Mouse (Mus musculus): ENCODE data around the gene Gcm2. TPM values are rescaled to one million over a fixed set of nuclear protein-coding genes. Genes with fewer than 3 reads are reported as not detected.
A peak's percentile ranks its signal among the peaks of the same experiment; 100 is the strongest.

Gene Gcm2
- polyA plus RNA-seq, 2 experiments = not detected

GRCm38 (mm10) chr13:41113940-41114339, 3.1 kb upstream of the Gcm2 start, which contains the start of gene Sycp2l:
Gene Sycp2l (plus strand): TSS chr13:41114307.
- Histone ChIP-seq H3K27me3 (ENCODE audit: control insufficient read depth, insufficient read depth, low read length) (peaks cover 9% of the 10 kb centered on the region; the same call in 1 of the 2 replicates), H3K4me1 (ENCODE audit: control insufficient read depth, insufficient read depth, low read length) (no peaks in the 10 kb centered on the region), H3K36me3 (ENCODE audit: control insufficient read depth, insufficient read depth, low read length) (no peaks in the 10 kb centered on the region), H3K9me3 (ENCODE audit: control insufficient read depth, low read length) (no peaks in the 10 kb centered on the region), H3K4me3 (replicated peaks; ENCODE audit: low read length) (no peak within 1 kb of the TSS), H3K9ac (ENCODE audit: low read depth, low read length, severe bottlenecking) (no peak within 1 kb of the TSS), H3K4me2 (replicated peaks; ENCODE audit: low read depth, low read length, severe bottlenecking) (peak within 1 kb of the TSS; percentile 21; the same call in 1 of the 2 replicates), H3K27ac (replicated peaks; ENCODE audit: low read depth, low read length) (no peak within 1 kb of the TSS)
- DNase-seq (ENCODE audit: low spot score) (no peak), ATAC-seq (ENCODE audit: low FRiP score, low read depth) (no peak)
- 14% methylated on average over 14 of the region's 14 CpGs for WGBS
- TF ChIP-seq POLR2A (IDR thresholded peaks at IDR 0.05; ENCODE audit: borderline replicate concordance, extremely low read depth, insufficient read depth, insufficient read length) = no peak

GRCm38 (mm10) chr13:41105541-41105940, 5.3 kb downstream of the Gcm2 start:
- Histone ChIP-seq H3K4me3 (replicated peaks; ENCODE audit: low read length) (no peak overlapping the region), H3K36me3 (ENCODE audit: control insufficient read depth, insufficient read depth, low read length) (no peaks in the 10 kb centered on the region), H3K9ac (ENCODE audit: low read depth, low read length, severe bottlenecking) (no peak overlapping the region), H3K4me1 (ENCODE audit: control insufficient read depth, insufficient read depth, low read length) (no peaks in the 10 kb centered on the region), H3K4me2 (replicated peaks; ENCODE audit: low read depth, low read length, severe bottlenecking) (no peak overlapping the region), H3K9me3 (ENCODE audit: control insufficient read depth, low read length) (no peaks in the 10 kb centered on the region), H3K27ac (replicated peaks; ENCODE audit: low read depth, low read length) (no peak overlapping the region), H3K27me3 (ENCODE audit: control insufficient read depth, insufficient read depth, low read length) (no peaks in the 10 kb centered on the region)
- TF ChIP-seq POLR2A (IDR thresholded peaks at IDR 0.05; ENCODE audit: borderline replicate concordance, extremely low read depth, insufficient read depth, insufficient read length) = no peak
- DNase-seq (ENCODE audit: low spot score) = no peak
- ATAC-seq (ENCODE audit: low FRiP score, low read depth) = no peak
- WGBS = 88% methylated on average over 13 of the region's 13 CpGs

GRCm38 (mm10) chr13:41103841-41104525, 6.9 kb downstream of the Gcm2 start:
- Histone ChIP-seq H3K27ac (replicated peaks; ENCODE audit: low read depth, low read length) (no peak overlapping the region), H3K4me2 (replicated peaks; ENCODE audit: low read depth, low read length, severe bottlenecking) (no peak overlapping the region), H3K27me3 (ENCODE audit: control insufficient read depth, insufficient read depth, low read length) (no peaks in the 10 kb centered on the region), H3K4me1 (ENCODE audit: control insufficient read depth, insufficient read depth, low read length) (no peaks in the 10 kb centered on the region), H3K36me3 (ENCODE audit: control insufficient read depth, insufficient read depth, low read length) (no peaks in the 10 kb centered on the region), H3K9me3 (ENCODE audit: control insufficient read depth, low read length) (no peaks in the 10 kb centered on the region), H3K9ac (ENCODE audit: low read depth, low read length, severe bottlenecking) (no peak overlapping the region), H3K4me3 (replicated peaks; ENCODE audit: low read length) (no peak overlapping the region)
- TF ChIP-seq POLR2A (IDR thresholded peaks at IDR 0.05; ENCODE audit: borderline replicate concordance, extremely low read depth, insufficient read depth, insufficient read length) = no peak
- WGBS = 73% methylated on average over 12 of the region's 12 CpGs
- no peak for ATAC-seq (ENCODE audit: low FRiP score, low read depth)
- DNase-seq (ENCODE audit: low spot score) = no peak

DNA sequence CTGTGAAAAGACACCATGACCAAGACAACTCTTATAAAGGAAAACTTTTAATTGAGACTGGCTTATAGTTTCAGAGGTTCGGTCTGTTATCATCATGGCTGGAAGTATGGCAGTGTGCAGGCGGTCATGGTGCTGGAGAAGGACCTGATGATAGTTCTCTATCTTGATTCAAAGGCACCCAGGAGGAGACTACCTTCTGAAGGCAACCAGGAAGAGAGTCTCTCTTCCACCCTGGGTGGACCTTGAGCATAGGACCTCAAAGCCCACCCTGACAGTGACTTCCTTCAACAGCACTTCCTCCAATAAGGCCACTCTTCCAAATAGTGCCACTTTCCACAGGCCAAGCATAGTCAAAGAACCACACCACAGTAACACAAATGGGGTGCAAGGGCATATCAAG, 10.8 kb downstream of the Gcm2 start:
- no peaks in the 10 kb centered on the region for H3K36me3 ChIP-seq (ENCODE audit: control insufficient read depth, insufficient read depth, low read length)
- no peak overlapping the region for H3K9ac ChIP-seq (ENCODE audit: low read depth, low read length, severe bottlenecking)
- WGBS = 90% methylated on average over 2 of the region's 2 CpGs
- no peaks in the 10 kb centered on the region for H3K4me1 ChIP-seq (ENCODE audit: control insufficient read depth, insufficient read depth, low read length)
- DNase-seq (ENCODE audit: low spot score) = no peak
- H3K4me2 ChIP-seq (replicated peaks; ENCODE audit: low read depth, low read length, severe bottlenecking) = no peak overlapping the region
- H3K27me3 ChIP-seq (ENCODE audit: control insufficient read depth, insufficient read depth, low read length) = no peaks in the 10 kb centered on the region
- ATAC-seq (ENCODE audit: low FRiP score, low read depth) = no peak
- no peak for TF ChIP-seq POLR2A (IDR thresholded peaks at IDR 0.05; ENCODE audit: borderline replicate concordance, extremely low read depth, insufficient read depth, insufficient read length)
- no peaks in the 10 kb centered on the region for H3K9me3 ChIP-seq (ENCODE audit: control insufficient read depth, low read length)
- H3K4me3 ChIP-seq (replicated peaks; ENCODE audit: low read length) = no peak overlapping the region
- H3K27ac ChIP-seq (replicated peaks; ENCODE audit: low read depth, low read length) = no peak overlapping the region

DNA sequence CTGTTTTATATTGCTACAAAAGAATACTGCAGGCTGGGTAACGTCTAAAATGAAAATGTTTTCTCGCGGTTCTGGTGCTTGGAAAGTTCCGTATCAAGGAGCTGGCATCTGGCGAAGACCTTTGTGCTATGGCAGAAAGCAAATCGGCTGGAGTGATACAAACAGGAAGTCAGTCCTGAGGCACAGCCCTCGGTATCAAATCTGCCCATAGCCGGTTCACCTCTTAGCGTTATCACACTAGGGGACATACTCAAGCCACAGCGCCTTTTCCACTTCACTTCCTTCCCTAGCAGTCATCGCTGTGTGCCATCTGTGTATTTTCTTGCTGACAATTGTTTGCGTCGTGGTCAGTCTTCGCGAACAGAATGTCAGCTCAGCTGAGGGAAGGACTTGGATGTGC, 12.5 kb downstream of the Gcm2 start:
- no peak overlapping the region for H3K27ac ChIP-seq (replicated peaks; ENCODE audit: low read depth, low read length)
- no peak overlapping the region for H3K4me2 ChIP-seq (replicated peaks; ENCODE audit: low read depth, low read length, severe bottlenecking)
- no peak overlapping the region for H3K9ac ChIP-seq (ENCODE audit: low read depth, low read length, severe bottlenecking)
- WGBS = 87% methylated on average over 15 of the region's 15 CpGs
- no peak for TF ChIP-seq POLR2A (IDR thresholded peaks at IDR 0.05; ENCODE audit: borderline replicate concordance, extremely low read depth, insufficient read depth, insufficient read length)
- H3K27me3 ChIP-seq (ENCODE audit: control insufficient read depth, insufficient read depth, low read length) = no peaks in the 10 kb centered on the region
- H3K9me3 ChIP-seq (ENCODE audit: control insufficient read depth, low read length) = no peaks in the 10 kb centered on the region
- no peaks in the 10 kb centered on the region for H3K36me3 ChIP-seq (ENCODE audit: control insufficient read depth, insufficient read depth, low read length)
- DNase-seq (ENCODE audit: low spot score) = no peak
- H3K4me1 ChIP-seq (ENCODE audit: control insufficient read depth, insufficient read depth, low read length) = no peaks in the 10 kb centered on the region
- H3K4me3 ChIP-seq (replicated peaks; ENCODE audit: low read length) = no peak overlapping the region
- ATAC-seq (ENCODE audit: low FRiP score, low read depth) = no peak
